Mouse (Mus musculus) liver, adult 2 months (tissue): ENCODE data around the gene Gm11562. TPM values are rescaled to one million over a fixed set of nuclear protein-coding genes. Genes with fewer than 3 reads are reported as not detected.
"Not testable (repeated sequence)": the region's sequence is repeated elsewhere in the genome, so short reads cannot be mapped to it uniquely, and the experiment has no call there.

Experiments
- DNase-seq: peaks from one replicate; pipeline ENCODE4 v3.0.0-alpha.2; 2011; ENCODE audit warnings: low read depth, low spot score; ENCODE audit errors: extremely low read depth
- H3K27ac ChIP-seq: fragments of 200-500 bp; replicated peaks from 2 replicates; pipeline ENCODE4 v1.5.1; 2012; ENCODE audit warnings: low read depth, mild to moderate bottlenecking, control low read depth, inconsistent platforms, low read length; ENCODE audit not compliant: insufficient read depth
- H3K27me3 ChIP-seq: fragments of 200-500 bp; 2 replicates; pipeline ENCODE4 v1.6.1; 2012; ENCODE audit warnings: mild to moderate bottlenecking, moderate library complexity, low read length, inconsistent platforms; ENCODE audit not compliant: control insufficient read depth, insufficient read depth
- H3K36me3 ChIP-seq: fragments of 200-500 bp; 2 replicates; pipeline ENCODE4 v1.6.1; 2012; ENCODE audit warnings: low read length, inconsistent platforms; ENCODE audit not compliant: control insufficient read depth, insufficient read depth
- H3K4me1 ChIP-seq: fragments of 200-500 bp; 2 replicates; pipeline ENCODE4 v1.6.1; 2011; ENCODE audit warnings: low read length; ENCODE audit not compliant: control insufficient read depth, insufficient read depth
- H3K4me3 ChIP-seq: fragments of 200-500 bp; 2 replicates; pipeline ENCODE4 v1.5.1; 2011; ENCODE audit warnings: low read depth, mild to moderate bottlenecking, control low read depth, low read length, moderate library complexity; ENCODE audit not compliant: insufficient read depth
- H3K79me2 ChIP-seq: fragments of 200-500 bp; 2 replicates; pipeline ENCODE4 v1.6.1; 2012; ENCODE audit warnings: inconsistent platforms, mild to moderate bottlenecking, low read length, moderate library complexity; ENCODE audit not compliant: control insufficient read depth, insufficient read depth
- H3K9ac ChIP-seq: fragments of 200-500 bp; 2 replicates; pipeline ENCODE4 v1.6.1; 2012; ENCODE audit warnings: low read depth, mild to moderate bottlenecking, control low read depth, inconsistent platforms, low read length
- CTCF ChIP-seq: fragments of 200-500 bp; IDR thresholded peaks from 2 replicates; pipeline ENCODE4 v1.5.1; 2011; ENCODE audit warnings: low read depth, low read length, control low read depth
- POLR2A ChIP-seq: fragments of 200-500 bp; IDR thresholded peaks from 2 replicates; pipeline ENCODE4 v1.6.1; 2011; ENCODE audit warnings: low read length, control low read depth; ENCODE audit not compliant: insufficient read depth; ENCODE audit errors: extremely low read depth
- WGBS: fragments of 180-500 bp; shearing (Covaris S2); methylation state at CpG from one replicate; pipeline ENCODE4 v1.1.7; 2018; 5-methylcytosine and 5-hydroxymethylcytosine counted together
- polyA plus RNA-seq: library from polyadenylated mRNA; depleted of rRNA; stranded (reverse); fragments of >200 nt; gene quantifications from 2 replicates; pipeline ENCODE4 v1.2.3, GENCODE M21; 2012
- total RNA-seq: library from RNA; depleted of rRNA; stranded (reverse); fragments of >200 nt; gene quantifications from 2 replicates; pipeline ENCODE4 v1.2.3, GENCODE M21; 2014

Gene Gm11562
- total and polyA plus RNA-seq, 2 experiments, result not detected

GRCm38 (mm10) chr11:99650136-99650535, 29.9 kb upstream of the Gm11562 start, which contains the start of gene Gm11555:
Gene Gm11555, minus strand, starts transcription at chr11:99650236.
- H3K79me2 ChIP-seq, result no peaks in the 10 kb centered on the region
- no peaks in the 10 kb centered on the region for H3K27me3 ChIP-seq
- H3K36me3 ChIP-seq, result no peaks in the 10 kb centered on the region
- no peak within 1 kb of the TSS for H3K4me3 ChIP-seq
- TF ChIP-seq POLR2A (no peak), CTCF (no peak)
- no peak for DNase-seq
- H3K27ac ChIP-seq, result no peak within 1 kb of the TSS
- H3K4me1 ChIP-seq, result no peaks in the 10 kb centered on the region
- no peak within 1 kb of the TSS for H3K9ac ChIP-seq
- 84% methylated on average over 2 of the region's 2 CpGs for WGBS

- no peaks in the 10 kb centered on the region for H3K79me2 ChIP-seq
- H3K4me1 ChIP-seq, result no peaks in the 10 kb centered on the region
- no peak for DNase-seq
- H3K9ac ChIP-seq, result no peak overlapping the region
- H3K4me3 ChIP-seq, result no peak overlapping the region
- H3K27ac ChIP-seq, result no peak overlapping the region
- H3K27me3 ChIP-seq, result 0 out of 2 replicates have a peak, but pooled peaks cover 4% of the 10 kb centered on the region
- no peak for TF ChIP-seq POLR2A
- TF ChIP-seq CTCF, result no peak
- H3K36me3 ChIP-seq, result no peaks in the 10 kb centered on the region
- 86% methylated on average over 15 of the region's 15 CpGs for WGBS
Observed at GRCm38 (mm10) chr11:99646444-99646843, 26.2 kb upstream of the Gm11562 start.

GRCm38 (mm10) chr11:99644351-99644750, 24.1 kb upstream of the Gm11562 start:
- 81% methylated on average over 3 of the region's 3 CpGs for WGBS
- Histone ChIP-seq H3K4me1 (no peaks in the 10 kb centered on the region), H3K27ac (no peak overlapping the region), H3K36me3 (no peaks in the 10 kb centered on the region), H3K4me3 (no peak overlapping the region), H3K27me3 (0 out of 2 replicates have a peak, but pooled peaks cover 4% of the 10 kb centered on the region), H3K9ac (no peak overlapping the region), H3K79me2 (no peaks in the 10 kb centered on the region)
- TF ChIP-seq CTCF (no peak), POLR2A (no peak)
- no peak for DNase-seq

GRCm38 (mm10) chr11:99643635-99644139, 23.5 kb upstream of the Gm11562 start, which contains the start of gene Krtap4-7:
Gene Krtap4-7, minus strand, starts transcription at chr11:99644089.
- not testable (repeated sequence) for H3K4me3 ChIP-seq, H3K4me1 ChIP-seq, H3K9ac ChIP-seq, H3K79me2 ChIP-seq, DNase-seq, H3K27ac ChIP-seq, H3K27me3 ChIP-seq, H3K36me3 ChIP-seq
- WGBS, result 77% methylated on average over 9 of the region's 9 CpGs

GRCm38 (mm10) chr11:99640926-99641325, 20.7 kb upstream of the Gm11562 start:
- no peak for DNase-seq
- no peaks in the 10 kb centered on the region for H3K36me3 ChIP-seq
- WGBS, result 24% methylated on average over 1 of the region's 1 CpGs

GRCm38 (mm10) chr11:99637086-99637485, 16.9 kb upstream of the Gm11562 start:
- H3K27ac ChIP-seq, result no peak overlapping the region
- 80% methylated on average over 1 of the region's 1 CpGs for WGBS
- H3K79me2 ChIP-seq, result no peaks in the 10 kb centered on the region
- H3K27me3 ChIP-seq, result peaks cover 3% of the 10 kb centered on the region
- no peaks in the 10 kb centered on the region for H3K4me1 ChIP-seq
- H3K9ac ChIP-seq, result no peak overlapping the region
- no peaks in the 10 kb centered on the region for H3K36me3 ChIP-seq
- TF ChIP-seq POLR2A (no peak), CTCF (no peak)
- no peak for DNase-seq
- H3K4me3 ChIP-seq, result no peak overlapping the region

More at GRCm38 (mm10) chr11:99640926-99641325, 20.7 kb upstream of the Gm11562 start:
- Histone ChIP-seq H3K4me3 (no peak overlapping the region), H3K9ac (no peak overlapping the region), H3K79me2 (no peaks in the 10 kb centered on the region), H3K27ac (no peak overlapping the region), H3K27me3 (0 out of 2 replicates have a peak, but pooled peaks cover 4% of the 10 kb centered on the region), H3K4me1 (no peaks in the 10 kb centered on the region)
- TF ChIP-seq POLR2A (no peak), CTCF (no peak)
